Mouse (Mus musculus) CD8-positive naive resting alpha-beta T cell, adult 2 months (primary cell): ENCODE results near the gene Usp13.

Source experiments
- DNase-seq, 2 experiments: peaks; one replicate each; pipeline ENCODE4 v3.0.0; 2022; ENCODE audit warnings: low read depth in 2 of 2, low spot score in 2 of 2

Usp13 gene

DNA sequence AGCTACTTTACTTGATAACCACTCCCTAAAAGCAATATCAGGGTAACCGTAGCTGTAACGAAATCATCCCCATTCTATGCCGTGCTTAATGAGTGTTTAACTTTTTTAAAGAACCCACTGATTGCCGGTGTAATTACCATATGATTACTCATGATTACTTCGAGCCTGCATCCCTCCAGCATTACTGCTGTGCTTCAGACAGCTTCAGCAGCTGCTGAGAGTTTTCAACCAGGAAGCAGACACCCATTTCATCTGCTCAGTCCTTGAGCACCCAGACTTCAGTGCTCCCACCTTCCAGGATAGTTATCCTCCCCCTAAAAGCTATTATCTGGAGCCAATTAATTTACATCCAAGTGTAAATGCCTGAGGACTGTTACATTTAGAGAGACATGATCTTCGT is 106.8 kb downstream of the Usp13 start:
- DNase-seq, result no peak

DNA sequence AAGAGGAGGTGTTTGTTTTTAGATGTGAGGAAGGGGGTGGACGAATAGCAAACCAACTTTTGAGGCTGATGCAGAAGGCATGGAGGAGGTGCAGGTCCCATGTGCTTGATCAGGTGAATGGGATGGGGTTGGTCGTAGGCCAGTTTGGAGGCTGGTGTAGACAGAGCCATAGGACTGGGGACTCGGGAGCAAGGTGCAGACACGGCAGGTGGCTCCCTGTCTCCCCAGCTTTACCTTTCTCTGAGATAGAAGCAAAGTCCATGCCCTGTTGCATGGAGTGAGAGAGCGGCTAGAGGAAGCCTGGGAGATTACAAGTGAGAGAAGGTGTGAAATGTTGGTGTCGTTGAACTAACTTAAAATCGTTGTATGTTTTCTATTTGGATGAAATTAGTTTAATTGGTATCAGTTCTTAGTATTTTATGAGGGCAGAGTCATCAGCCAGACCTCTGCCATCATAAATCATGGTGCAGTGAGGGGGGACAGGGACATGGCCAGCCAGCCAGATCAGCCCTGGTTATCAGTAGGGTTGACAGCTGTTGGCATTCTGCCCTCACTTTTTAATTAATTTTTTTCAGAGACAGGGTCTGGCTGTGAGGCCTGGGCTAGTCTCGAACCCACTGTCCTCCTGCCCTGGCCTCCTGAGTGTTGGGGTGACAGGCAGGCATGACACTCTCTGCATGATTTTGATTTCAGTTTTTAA is 122.6 kb downstream of the Usp13 start:
- DNase-seq, result no peak

DNA sequence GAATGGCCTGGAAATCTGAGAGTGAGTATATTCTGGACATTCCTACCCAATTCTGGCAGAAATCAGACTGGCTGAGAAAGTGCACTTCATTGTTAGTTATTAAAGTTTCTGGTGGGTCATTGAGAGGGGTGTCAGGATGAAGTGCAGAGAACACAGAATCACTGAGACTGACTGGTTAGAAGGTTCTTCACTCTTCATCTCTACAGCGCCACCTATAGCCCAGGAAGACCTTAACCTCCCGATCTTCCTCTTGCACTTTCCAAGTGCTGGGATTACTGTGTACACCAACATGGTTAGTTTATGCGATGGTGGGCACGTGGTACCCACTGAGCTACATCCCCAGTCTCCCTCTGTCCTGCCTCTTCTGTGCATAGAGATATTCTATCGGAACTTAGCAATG is 130.1 kb downstream of the Usp13 start:
- no peak for DNase-seq

DNA sequence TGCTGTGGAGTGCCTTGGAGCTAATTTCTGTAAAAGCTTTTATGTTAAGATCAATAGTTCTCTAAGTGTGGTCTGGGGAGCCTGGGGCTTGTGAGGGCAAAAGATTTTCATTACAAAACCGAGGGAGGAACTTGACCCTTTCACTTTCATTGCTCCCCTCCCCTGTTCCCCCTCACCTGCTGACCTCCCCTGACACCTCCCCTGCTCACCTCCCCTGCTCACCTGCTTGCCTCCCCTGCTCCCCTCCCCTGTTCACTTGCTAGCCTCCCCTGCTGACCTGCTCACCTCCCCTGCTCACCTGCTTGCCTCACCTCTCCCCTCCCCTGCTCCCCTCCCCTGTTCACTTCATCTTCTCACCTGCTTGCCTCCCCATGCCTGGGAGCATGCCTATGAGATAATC is 134.0 kb downstream of the Usp13 start:
- DNase-seq, result no peak

DNA sequence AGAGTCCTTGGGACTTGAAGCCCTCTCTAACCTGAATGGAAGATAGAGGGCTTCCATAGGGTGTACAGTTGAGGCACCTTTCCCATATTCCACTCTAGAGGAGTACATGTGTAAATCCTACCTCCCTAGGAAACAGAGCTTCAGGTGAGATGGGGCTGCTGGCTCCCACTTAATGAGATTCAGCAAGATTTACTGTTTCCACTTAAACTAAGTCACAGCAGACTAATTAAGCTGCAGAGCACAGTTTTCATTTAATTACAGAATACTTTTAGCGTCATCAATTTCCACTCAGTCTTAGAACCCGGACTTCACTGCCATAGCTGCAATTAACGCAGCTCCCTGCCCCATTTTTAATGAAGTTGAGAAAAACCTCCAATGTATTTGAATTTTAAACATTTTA is 144.1 kb downstream of the Usp13 start:
- no peak for DNase-seq

DNA sequence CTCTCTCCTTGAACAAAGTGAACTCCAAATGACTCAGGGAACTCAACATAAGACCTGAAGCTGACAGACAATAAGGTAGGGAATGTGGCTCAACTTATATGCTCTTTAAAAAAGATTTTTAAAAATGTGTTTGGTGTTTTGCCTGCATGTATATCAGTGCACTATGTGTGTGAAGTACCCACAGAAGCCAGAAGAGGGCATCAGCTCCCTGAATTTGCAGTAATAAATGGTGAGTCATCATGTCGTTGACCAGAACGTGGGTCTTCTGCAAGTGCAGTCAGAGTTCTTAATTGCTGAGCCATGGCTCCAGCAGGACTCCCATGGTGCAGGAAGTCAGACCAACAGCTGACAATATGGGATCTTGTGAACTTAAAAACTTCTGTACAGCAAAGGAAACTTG is 148.2 kb downstream of the Usp13 start:
- DNase-seq, result no peak

DNA sequence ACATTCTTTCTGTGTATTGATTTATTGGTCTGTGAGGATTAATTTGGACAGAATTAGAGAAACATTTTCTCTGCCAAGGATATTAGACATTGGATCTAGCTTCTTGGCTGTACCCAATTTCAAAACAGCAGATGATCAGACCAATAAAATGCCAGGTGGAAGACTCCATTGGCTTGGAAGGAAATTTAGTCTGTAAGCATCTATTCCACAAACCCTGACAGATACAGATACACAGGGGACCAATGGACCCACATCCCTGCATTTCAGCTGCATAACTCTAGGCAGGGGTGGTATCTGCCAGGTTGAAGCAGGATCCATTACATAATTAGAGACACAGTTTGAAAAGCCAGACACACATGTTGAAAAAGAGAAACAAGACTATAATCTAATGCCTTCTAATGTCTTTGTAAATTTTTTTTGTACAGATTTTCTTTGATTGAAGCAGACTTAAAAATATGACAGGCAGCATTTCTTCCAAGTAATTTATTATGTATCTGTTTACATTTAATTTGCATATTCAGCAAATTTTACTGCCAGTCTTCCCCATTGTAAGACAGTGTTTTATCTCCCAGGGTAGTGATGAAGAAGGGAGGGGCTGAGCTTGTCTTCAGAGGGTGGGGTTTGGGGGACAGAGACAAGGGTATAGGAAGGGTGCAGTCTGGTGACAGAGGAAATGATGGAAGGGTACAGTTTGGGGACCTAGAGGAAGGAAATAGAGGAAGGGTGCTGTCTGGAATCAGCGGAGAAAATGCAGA is 151.5 kb downstream of the Usp13 start:
- DNase-seq, result no peak

DNA sequence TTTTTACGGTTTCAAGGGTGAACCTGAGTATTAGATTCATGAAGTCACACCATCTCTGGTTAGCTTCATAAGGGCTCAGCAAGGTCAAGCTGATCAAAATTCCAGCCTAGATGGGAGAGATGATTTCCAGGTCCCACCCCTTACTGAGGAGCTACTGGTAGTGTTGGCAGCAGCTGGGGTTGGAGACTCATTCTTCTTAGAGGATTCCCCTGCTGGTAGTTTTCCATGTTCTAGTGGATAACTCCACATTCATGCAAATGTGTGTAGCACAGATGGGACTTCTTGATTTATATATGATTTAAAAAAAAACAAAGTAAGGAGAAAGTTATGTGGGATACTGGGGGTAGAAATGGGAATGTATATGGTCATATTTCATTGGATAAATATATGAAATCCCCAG is 152.9 kb downstream of the Usp13 start:
- no peak for DNase-seq

DNA sequence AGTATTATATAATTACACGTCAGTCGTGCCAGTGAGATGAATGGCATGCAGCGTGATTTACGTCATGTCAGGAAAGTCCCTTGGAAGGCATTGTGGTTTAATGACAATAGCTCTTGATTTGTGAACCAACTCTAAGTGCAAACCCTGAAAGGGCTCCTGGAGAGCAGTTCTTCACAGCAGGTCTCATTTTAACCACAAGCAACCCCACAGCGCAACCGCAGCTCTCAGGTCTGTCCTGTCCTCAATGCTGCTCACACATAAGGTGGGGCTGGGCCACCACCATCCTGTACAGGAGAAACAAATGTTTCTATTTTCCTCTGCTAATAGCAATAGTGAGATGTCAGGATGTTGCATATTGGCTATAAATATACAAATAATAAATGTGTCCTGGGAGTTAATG is 161.9 kb downstream of the Usp13 start:
- DNase-seq, result no peak

DNA sequence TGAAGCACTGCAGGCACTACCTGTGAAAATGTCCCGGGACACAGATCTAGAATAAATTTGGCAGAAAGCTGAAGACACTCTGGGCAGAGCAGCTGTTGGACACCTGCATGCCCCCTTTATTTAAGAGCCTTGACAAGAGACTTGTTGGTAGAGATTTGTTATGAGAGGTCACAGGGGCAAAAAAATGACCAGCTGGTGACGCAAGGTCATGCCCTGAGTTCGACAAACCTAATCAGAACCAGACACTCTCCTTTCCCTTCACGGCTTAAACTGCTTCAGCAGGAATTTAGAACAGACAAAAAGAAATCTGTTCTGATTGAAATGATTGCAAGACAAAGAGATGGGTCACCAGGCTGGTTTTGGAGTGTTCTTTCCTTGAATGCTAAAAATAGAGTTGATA is 162.6 kb downstream of the Usp13 start:
- DNase-seq, result no peak

DNA sequence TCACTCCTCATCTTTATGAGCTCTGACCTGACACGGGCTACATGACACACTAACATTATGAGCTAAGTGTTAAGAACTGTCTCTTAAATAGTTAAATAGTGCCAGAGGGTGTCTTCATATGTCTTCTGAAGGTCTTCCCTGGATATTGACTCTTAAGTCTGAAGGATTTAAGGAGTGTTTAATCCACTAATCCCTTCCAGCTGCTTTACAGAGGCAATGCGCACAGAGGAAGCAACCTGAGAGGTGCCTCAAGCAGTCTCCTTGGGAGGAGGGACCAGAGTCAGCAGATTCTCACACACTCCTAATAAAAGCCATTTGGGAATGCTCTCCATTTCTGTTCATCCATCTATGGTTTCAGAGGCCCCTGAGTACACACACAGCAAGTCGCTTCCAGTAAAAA is 167.8 kb downstream of the Usp13 start:
- DNase-seq, result no peak
